Comparison of ENCODE assay signal across 14 mouse cellular contexts in the genomic region with DNA sequence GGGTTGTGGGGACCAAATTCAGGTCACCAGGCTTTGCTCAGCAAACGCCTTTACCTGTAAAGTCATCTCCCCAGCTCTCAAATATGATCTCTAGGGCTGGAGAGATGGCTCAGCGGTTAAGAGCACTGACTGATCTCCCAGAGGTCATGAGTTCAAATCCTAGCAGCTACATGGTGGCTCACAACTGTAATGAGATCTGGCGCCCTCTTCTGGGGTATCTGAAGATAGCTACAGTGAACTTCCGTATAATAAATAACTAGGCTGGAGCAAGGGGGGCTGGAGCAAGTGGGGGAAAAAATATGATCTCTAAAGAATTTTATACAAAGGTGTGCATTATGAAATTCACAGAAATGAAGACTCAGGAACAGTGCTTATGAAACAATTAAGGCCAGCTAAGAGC. TPM values are rescaled to one million over a fixed set of nuclear protein-coding genes. Genes with fewer than 3 reads are reported as not detected.
A peak's percentile ranks its signal among the peaks of the same experiment; 100 is the strongest.
DNase-seq lines count a peak whose midpoint lies in the region; ATAC-seq lines count a peak whose summit lies in the region.
"Had no signal": no experiment of that assay in that cellular context is flagged by ENCODE, and none has a peak within 500 bp of the region (broad histone marks: within the 10 kb centered on the region; RNA-seq: fewer than 3 reads in every experiment).

No protein-coding gene starts in this region.

- no peaks in the 10 kb centered on the region; the same call in 1 of the 2 replicates for H3K4me1 ChIP-seq in kidney, embryonic 16.5 days (ENCODE audit: insufficient read depth, low read length)
- H3K4me1 ChIP-seq in forebrain, embryonic 13.5 days, result peaks cover 4% of the 10 kb centered on the region; the same call in 1 of the 2 replicates
- H3K4me1 ChIP-seq: forebrain, embryonic 12.5 days had no signal

- WGBS in kidney, embryonic 16.5 days, result 57% methylated on average over 4 of the region's 4 CpGs
- WGBS in forebrain, embryonic 13.5 days, result 52% methylated on average over 4 of the region's 4 CpGs

- peak; percentile 32 for DNase-seq in adrenal gland, postnatal 10 days
- no peak for DNase-seq in adrenal gland, postnatal 4 days (ENCODE audit: low spot score in 2 of 2)
- peak; percentile 38 for DNase-seq in kidney, postnatal 10 days
- peak; percentile 51 for DNase-seq in 416B (ENCODE audit: low read depth)
- peak; percentile 56 for DNase-seq in embryo, embryonic 10.5 days (ENCODE audit: low spot score)
- DNase-seq: cerebellum, adult 9-11 months; heart, adult 18-20 months had no signal

- no peak overlapping the region for H3K4me2 ChIP-seq in kidney, embryonic 16.5 days (replicated peaks; ENCODE audit: low read depth, low read length)
- no peak overlapping the region for H3K4me2 ChIP-seq in forebrain, embryonic 13.5 days
- H3K4me2 ChIP-seq: forebrain, embryonic 12.5 days had no signal

- H3K36me3 ChIP-seq in kidney, embryonic 16.5 days (ENCODE audit: insufficient read depth, low read length), result no peaks in the 10 kb centered on the region
- peaks cover 18% of the 10 kb centered on the region for H3K36me3 ChIP-seq in forebrain, embryonic 13.5 days (ENCODE audit: poor library complexity, severe bottlenecking)

- no peak overlapping the region for H3K4me3 ChIP-seq in kidney, embryonic 16.5 days (ENCODE audit: low read length)
- no peak overlapping the region for H3K4me3 ChIP-seq in forebrain, embryonic 13.5 days
- H3K4me3 ChIP-seq: forebrain, embryonic 12.5 days had no signal

- no peaks in the 10 kb centered on the region for H3K9me3 ChIP-seq in kidney, embryonic 16.5 days (ENCODE audit: low read length)
- H3K9me3 ChIP-seq in forebrain, embryonic 13.5 days (replicated peaks), result no peaks in the 10 kb centered on the region
- H3K9me3 ChIP-seq: forebrain, embryonic 12.5 days had no signal

- ATAC-seq in kidney, embryonic 16.5 days (ENCODE audit: low FRiP score, low TSS enrichment), result no peak
- ATAC-seq in erythroid progenitor cell, adult 5-6 weeks (replicated peaks; ENCODE audit: low FRiP score, poor library complexity, severe bottlenecking), result no peak
- ATAC-seq in forebrain, embryonic 13.5 days, result no peak
- ATAC-seq: intestine, embryonic 16.5 days had no signal

- no peak overlapping the region for H3K9ac ChIP-seq in kidney, embryonic 16.5 days (replicated peaks; ENCODE audit: low read length)
- no peak overlapping the region for H3K9ac ChIP-seq in forebrain, embryonic 13.5 days
- H3K9ac ChIP-seq: forebrain, embryonic 12.5 days had no signal

- no peak overlapping the region for H3K27ac ChIP-seq in kidney, embryonic 16.5 days (ENCODE audit: low read length)
- H3K27ac ChIP-seq in forebrain, embryonic 13.5 days, result no peak overlapping the region
- H3K27ac ChIP-seq: forebrain, embryonic 12.5 days had no signal

- no peaks in the 10 kb centered on the region for H3K27me3 ChIP-seq in kidney, embryonic 16.5 days (ENCODE audit: insufficient read depth, low read length)
- H3K27me3 ChIP-seq in forebrain, embryonic 13.5 days, result no peaks in the 10 kb centered on the region

RNA-seq across cellular contexts. Expression of a gene that starts 8.6 kb away (rescaled TPM):
- 1 to 10 TPM; 1.9 to 3.0 TPM for total RNA-seq in adrenal gland, postnatal 10 days (2021)
- 1 to 10 TPM; 3.6 to 4.8 TPM for total RNA-seq in adrenal gland, postnatal 4 days (2021)
- polyA plus RNA-seq in kidney, embryonic 16.5 days (2015; fragmentation: Nextera tagmentation; extraction: Ambion mirVana), result 0.36 and 0.47 TPM in 2 replicates
- total RNA-seq in erythroid progenitor cell, adult 5-6 weeks (2015; ENCODE audit: low replicate concordance), result not detected in 2 replicates
- total RNA-seq in erythroid progenitor cell, adult 5-6 weeks (2017; ENCODE audit: low replicate concordance), result not detected in 2 replicates
- polyA plus RNA-seq in forebrain, embryonic 13.5 days (2015; fragmentation: Nextera tagmentation; extraction: Ambion mirVana), result 62.7 and 78.0 TPM in 2 replicates
- total RNA-seq: heart, adult 18-20 months; megakaryocyte, adult 5-6 weeks; neutrophil, adult 5-6 weeks had no signal

RNA-seq across cellular contexts. Expression of a gene that starts 21.2 kb away (rescaled TPM):
- 10 to 100 TPM; 25.5 to 26.0 TPM for total RNA-seq in adrenal gland, postnatal 10 days (2021)
- total RNA-seq in adrenal gland, postnatal 4 days (2021), result 10 to 100 TPM; 34.9 to 41.8 TPM
- polyA plus RNA-seq in kidney, embryonic 16.5 days (2015; fragmentation: Nextera tagmentation; extraction: Ambion mirVana), result 25.1 and 28.2 TPM in 2 replicates
- total RNA-seq in erythroid progenitor cell, adult 5-6 weeks (2015; ENCODE audit: low replicate concordance), result 29.8 and 33.2 TPM in 2 replicates
- 30.3 and 38.8 TPM in 2 replicates for total RNA-seq in erythroid progenitor cell, adult 5-6 weeks (2017; ENCODE audit: low replicate concordance)
- 30.1 and 31.1 TPM in 2 replicates for polyA plus RNA-seq in forebrain, embryonic 13.5 days (2015; fragmentation: Nextera tagmentation; extraction: Ambion mirVana)

RNA-seq across cellular contexts. Expression of a gene that starts 22.1 kb away (rescaled TPM):
- total RNA-seq in adrenal gland, postnatal 10 days (2021), result 10 to 100 TPM; 17.3 to 18.5 TPM
- 10 to 100 TPM; 23.9 to 26.0 TPM for total RNA-seq in adrenal gland, postnatal 4 days (2021)
- 23.5 and 25.4 TPM in 2 replicates for polyA plus RNA-seq in kidney, embryonic 16.5 days (2015; fragmentation: Nextera tagmentation; extraction: Ambion mirVana)
- 3.6 and 5.4 TPM in 2 replicates for total RNA-seq in erythroid progenitor cell, adult 5-6 weeks (2015; ENCODE audit: low replicate concordance)
- 3.5 and 4.7 TPM in 2 replicates for total RNA-seq in erythroid progenitor cell, adult 5-6 weeks (2017; ENCODE audit: low replicate concordance)
- 27.7 and 29.0 TPM in 2 replicates for polyA plus RNA-seq in forebrain, embryonic 13.5 days (2015; fragmentation: Nextera tagmentation; extraction: Ambion mirVana)

RNA-seq across cellular contexts. Expression of a gene that starts 56.2 kb away (rescaled TPM):
- 10 to 100 TPM; 25.9 to 27.0 TPM for total RNA-seq in adrenal gland, postnatal 10 days (2021)
- total RNA-seq in adrenal gland, postnatal 4 days (2021), result 10 to 100 TPM; 32.5 to 33.5 TPM
- polyA plus RNA-seq in kidney, embryonic 16.5 days (2015; fragmentation: Nextera tagmentation; extraction: Ambion mirVana), result 43.8 and 45.7 TPM in 2 replicates
- total RNA-seq in erythroid progenitor cell, adult 5-6 weeks (2015; ENCODE audit: low replicate concordance), result 24.1 and 24.3 TPM in 2 replicates
- 21.4 and 35.7 TPM in 2 replicates for total RNA-seq in erythroid progenitor cell, adult 5-6 weeks (2017; ENCODE audit: low replicate concordance)
- polyA plus RNA-seq in forebrain, embryonic 13.5 days (2015; fragmentation: Nextera tagmentation; extraction: Ambion mirVana), result 48.2 and 51.9 TPM in 2 replicates

RNA-seq across cellular contexts. Expression of a gene that starts 56.4 kb away (rescaled TPM):
- total RNA-seq in adrenal gland, postnatal 10 days (2021), result 10 to 100 TPM; 11.2 to 15.1 TPM
- total RNA-seq in adrenal gland, postnatal 4 days (2021), result 10 to 100 TPM; 24.7 to 25.9 TPM
- 23.7 and 27.6 TPM in 2 replicates for polyA plus RNA-seq in kidney, embryonic 16.5 days (2015; fragmentation: Nextera tagmentation; extraction: Ambion mirVana)
- 10.1 TPM in 1 of 2 replicates, not detected in the other for total RNA-seq in erythroid progenitor cell, adult 5-6 weeks (2015; ENCODE audit: low replicate concordance)
- 3.8 and 9.0 TPM in 2 replicates for total RNA-seq in erythroid progenitor cell, adult 5-6 weeks (2017; ENCODE audit: low replicate concordance)
- 20.6 and 21.7 TPM in 2 replicates for polyA plus RNA-seq in forebrain, embryonic 13.5 days (2015; fragmentation: Nextera tagmentation; extraction: Ambion mirVana)

Comparison
In these comparisons a context has a peak if more than half of its experiments do, and no peak if none do; other contexts are left out.
1. DNase-seq: peak in adrenal gland, postnatal 10 days (single experiment), kidney, postnatal 10 days (single experiment), 416B (single experiment) and embryo, embryonic 10.5 days (single experiment); none in adrenal gland, postnatal 4 days (0 of 2).